Comparison of ENCODE assay signal across 10 mouse cellular contexts in the genomic region with DNA sequence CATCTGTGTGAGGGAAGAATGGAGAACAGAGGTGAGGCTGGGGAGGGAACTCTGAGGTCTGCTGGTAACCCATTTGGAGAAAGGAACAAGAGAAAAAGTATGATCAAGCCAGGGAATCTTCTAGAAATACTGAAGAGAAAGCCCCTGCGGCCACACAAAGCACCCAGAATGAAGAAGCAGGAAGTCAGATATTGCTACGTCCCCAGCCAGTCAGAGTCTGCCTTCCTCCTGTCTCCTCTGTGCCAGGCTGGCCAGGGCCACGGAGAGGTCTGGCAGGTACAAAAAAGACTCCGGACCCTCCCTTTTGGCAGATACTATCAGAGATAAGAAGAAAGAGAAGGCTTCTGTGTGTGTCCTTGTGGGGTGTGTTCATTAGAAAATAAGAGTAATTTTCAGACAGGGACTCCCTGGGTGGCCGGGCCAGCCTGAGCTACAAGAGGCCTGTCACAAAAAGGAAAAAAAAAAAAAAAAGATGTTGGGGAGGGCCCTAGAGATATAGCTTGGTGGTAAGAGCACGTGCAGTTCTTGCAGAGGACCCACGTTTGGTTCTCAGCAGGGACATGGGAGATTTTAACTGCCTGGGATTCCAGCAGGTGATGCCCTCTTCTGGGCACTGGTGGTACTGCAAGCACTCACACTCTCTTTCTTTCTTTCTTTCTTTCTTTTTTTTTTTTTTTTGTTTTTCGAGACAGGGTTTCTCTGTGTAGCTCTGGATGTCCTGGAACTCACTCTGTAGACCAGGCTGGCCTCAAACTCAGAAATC. TPM values are rescaled to one million over a fixed set of nuclear protein-coding genes. Genes with fewer than 3 reads are reported as not detected.
DNase-seq lines count a peak whose midpoint lies in the region; ATAC-seq and TF ChIP-seq lines count a peak whose summit lies in the region.
"Had no signal": no experiment of that assay in that cellular context is flagged by ENCODE, and none has a peak within 500 bp of the region (broad histone marks: within the 10 kb centered on the region; RNA-seq: fewer than 3 reads in every experiment).

No protein-coding gene starts in this region.

- no peaks in the 10 kb centered on the region for H3K27me3 ChIP-seq in heart, embryonic 16.5 days (ENCODE audit: control insufficient read depth, insufficient read depth, low read length)
- no peaks in the 10 kb centered on the region for H3K27me3 ChIP-seq in heart, embryonic 10.5 days (ENCODE audit: insufficient read depth, poor library complexity, severe bottlenecking)
- no peaks in the 10 kb centered on the region for H3K27me3 ChIP-seq in neural tube, embryonic 11.5 days (ENCODE audit: control insufficient read depth, insufficient read depth, low read length)
- no peaks in the 10 kb centered on the region for H3K27me3 ChIP-seq in forebrain, embryonic 16.5 days (replicated peaks; ENCODE audit: control insufficient read depth, insufficient read depth, low read length)
- H3K27me3 ChIP-seq: limb, embryonic 15.5 days had no signal

- in situ Hi-C loops in ES-E14 (cut with MboI; ENCODE audit: low sequenced_read_pairs in 2 of 2, unreplicated experiment in 2 of 2) = no loop called here

- WGBS in heart, embryonic 16.5 days = 55% methylated on average over 7 of the region's 8 CpGs
- 49% methylated on average over 8 of the region's 8 CpGs for WGBS in heart, embryonic 10.5 days
- 59% methylated on average over 8 of the region's 8 CpGs for WGBS in neural tube, embryonic 11.5 days
- 51% methylated on average over 8 of the region's 8 CpGs for WGBS in forebrain, embryonic 16.5 days

- 0 out of 2 replicates have a peak overlapping the region, but pooled peaks have one; percentile 10 for H3K27ac ChIP-seq in heart, embryonic 16.5 days (ENCODE audit: low read length)
- H3K27ac ChIP-seq in heart, embryonic 10.5 days = no peak overlapping the region; the same call in 1 of the 2 replicates
- no peak overlapping the region for H3K27ac ChIP-seq in ES-E14 (ENCODE audit: insufficient read depth, low read depth, low read length, poor library complexity, severe bottlenecking)
- no peak overlapping the region for H3K27ac ChIP-seq in neural tube, embryonic 11.5 days (ENCODE audit: low read depth, low read length)
- H3K27ac ChIP-seq in forebrain, embryonic 16.5 days (ENCODE audit: low read length) = no peak overlapping the region
- H3K27ac ChIP-seq: limb, embryonic 15.5 days had no signal

- no peak overlapping the region for H3K4me3 ChIP-seq in heart, embryonic 16.5 days (ENCODE audit: low read length)
- no peak overlapping the region for H3K4me3 ChIP-seq in heart, embryonic 10.5 days
- H3K4me3 ChIP-seq in ES-E14 (ENCODE audit: insufficient read depth in 1 of 2, low read depth in 1 of 2, low read length in 2 of 2, poor library complexity in 1 of 2, severe bottlenecking in 1 of 2) = no peak overlapping the region
- H3K4me3 ChIP-seq in neural tube, embryonic 11.5 days (ENCODE audit: low read depth, low read length) = no peak overlapping the region
- no peak overlapping the region for H3K4me3 ChIP-seq in forebrain, embryonic 16.5 days (replicated peaks; ENCODE audit: low read length)
- H3K4me3 ChIP-seq: limb, embryonic 15.5 days had no signal

- no peaks in the 10 kb centered on the region for H3K36me3 ChIP-seq in heart, embryonic 16.5 days (ENCODE audit: control insufficient read depth, insufficient read depth)
- no peaks in the 10 kb centered on the region for H3K36me3 ChIP-seq in heart, embryonic 10.5 days
- H3K36me3 ChIP-seq in ES-E14 (ENCODE audit: control insufficient read depth, insufficient read depth, low read length, poor library complexity, severe bottlenecking) = no peaks in the 10 kb centered on the region
- H3K36me3 ChIP-seq in neural tube, embryonic 11.5 days (ENCODE audit: control insufficient read depth, insufficient read depth, low read length) = no peaks in the 10 kb centered on the region
- H3K36me3 ChIP-seq in forebrain, embryonic 16.5 days (ENCODE audit: control insufficient read depth, insufficient read depth) = no peaks in the 10 kb centered on the region
- H3K36me3 ChIP-seq: limb, embryonic 15.5 days had no signal

- H3K9ac ChIP-seq in heart, embryonic 16.5 days (ENCODE audit: low read length) = no peak overlapping the region
- H3K9ac ChIP-seq in ES-E14 (ENCODE audit: insufficient read depth, low read depth, low read length, poor library complexity, severe bottlenecking) = no peak overlapping the region
- H3K9ac ChIP-seq in neural tube, embryonic 11.5 days (ENCODE audit: low read length) = no peak overlapping the region
- H3K9ac ChIP-seq in forebrain, embryonic 16.5 days (replicated peaks; ENCODE audit: low read depth, low read length) = no peak overlapping the region
- H3K9ac ChIP-seq: limb, embryonic 15.5 days had no signal

- no peak overlapping the region for H3K4me2 ChIP-seq in heart, embryonic 16.5 days (ENCODE audit: low read depth, low read length)
- no peak overlapping the region for H3K4me2 ChIP-seq in neural tube, embryonic 11.5 days (ENCODE audit: low read depth)
- H3K4me2 ChIP-seq in forebrain, embryonic 16.5 days (ENCODE audit: low read length) = no peak overlapping the region
- H3K4me2 ChIP-seq: limb, embryonic 15.5 days had no signal

- H3K9me3 ChIP-seq in heart, embryonic 16.5 days (replicated peaks; ENCODE audit: control insufficient read depth, low read length) = no peaks in the 10 kb centered on the region
- H3K9me3 ChIP-seq in heart, embryonic 10.5 days = no peaks in the 10 kb centered on the region
- H3K9me3 ChIP-seq in ES-E14 (ENCODE audit: control insufficient read depth, insufficient read depth, low read depth, low read length) = no peaks in the 10 kb centered on the region
- H3K9me3 ChIP-seq in neural tube, embryonic 11.5 days (ENCODE audit: control insufficient read depth, low read length) = no peaks in the 10 kb centered on the region
- H3K9me3 ChIP-seq in forebrain, embryonic 16.5 days (ENCODE audit: control insufficient read depth, low read length) = no peaks in the 10 kb centered on the region; the same call in 1 of the 2 replicates
- H3K9me3 ChIP-seq: limb, embryonic 15.5 days had no signal

- no peak for ATAC-seq in heart, embryonic 16.5 days (replicated peaks; ENCODE audit: extremely low read depth, insufficient read depth, low FRiP score)
- no peak for ATAC-seq in neural tube, embryonic 11.5 days (ENCODE audit: insufficient read depth, low FRiP score, low TSS enrichment)
- no peak for ATAC-seq in forebrain, embryonic 16.5 days

- DNase-seq in heart, embryonic 10.5 days (ENCODE audit: low spot score) = no peak
- DNase-seq in 3134 (ENCODE audit: extremely low read depth, insufficient read length, low spot score) (peak; percentile 21), ES-E14 (ENCODE audit: low read depth, low spot score) (peak; percentile 69)
- DNase-seq in embryo, embryonic 9.5 days (ENCODE audit: extremely low spot score) = peak; percentile 45
- DNase-seq in neural tube, embryonic 11.5 days (ENCODE audit: low spot score) = peak; percentile 60
- no peak for DNase-seq in frontal cortex, postnatal 25 days (ENCODE audit: low spot score in 2 of 2)

- H3K4me1 ChIP-seq in heart, embryonic 16.5 days (ENCODE audit: control insufficient read depth, insufficient read depth, low read length) = peaks cover 16% of the 10 kb centered on the region
- peaks cover 14% of the 10 kb centered on the region for H3K4me1 ChIP-seq in heart, embryonic 10.5 days
- H3K4me1 ChIP-seq in ES-E14 (ENCODE audit: control insufficient read depth in 2 of 2, insufficient read depth in 2 of 2, low read length in 2 of 2, poor library complexity in 1 of 2) = peaks cover 0 to 3% of the 10 kb centered on the region in 2 experiments; a peak in 3 of 4 replicates
- H3K4me1 ChIP-seq in neural tube, embryonic 11.5 days (ENCODE audit: control insufficient read depth, insufficient read depth, low read length) = no peaks in the 10 kb centered on the region
- no peaks in the 10 kb centered on the region; the same call in 1 of the 2 replicates for H3K4me1 ChIP-seq in forebrain, embryonic 16.5 days (replicated peaks; ENCODE audit: control insufficient read depth, insufficient read depth, low read length)

TF ChIP-seq in ES-E14, 5 proteins besides CTCF, POLR2A, EP300 and RAD21:
- peak; percentile 86 for TF ChIP-seq ZNF384 (IDR thresholded peaks at IDR 0.05; ENCODE audit: low read depth, low read length)
- no peak for TF ChIP-seq MAFK (IDR thresholded peaks at IDR 0.05; ENCODE audit: insufficient read depth, low read depth, low read length)

RNA-seq across cellular contexts. Expression of gene Ccdc63, which starts 1.8 kb away (rescaled TPM):
- polyA plus RNA-seq in heart, embryonic 16.5 days (2015; fragmentation: Nextera tagmentation; extraction: Ambion mirVana) = 0.12 and 0.56 TPM in 2 replicates
- 0.20 and 0.39 TPM in 2 replicates for polyA plus RNA-seq in heart, embryonic 10.5 days (2016; fragmentation: Nextera tagmentation; extraction: Ambion mirVana)
- total RNA-seq in ES-E14 (2012; rRNA removed) = 1.7 and 2.2 TPM in 2 replicates
- not detected in 2 replicates for polyA plus RNA-seq in neural tube, embryonic 11.5 days (2014; fragmentation: Nextera tagmentation; extraction: Ambion mirVana)
- polyA plus RNA-seq in forebrain, embryonic 16.5 days (2015; fragmentation: Nextera tagmentation; extraction: Ambion mirVana) = not detected in 2 replicates
- polyA plus RNA-seq: stomach, embryonic 16.5 days had no signal

RNA-seq across cellular contexts. Expression of gene Ppp1cc, which starts 15.7 kb away (rescaled TPM):
- 237 and 248 TPM in 2 replicates for polyA plus RNA-seq in heart, embryonic 16.5 days (2015; fragmentation: Nextera tagmentation; extraction: Ambion mirVana)
- polyA plus RNA-seq in heart, embryonic 10.5 days (2016; fragmentation: Nextera tagmentation; extraction: Ambion mirVana) = 243 and 295 TPM in 2 replicates
- total RNA-seq in ES-E14 (2012; rRNA removed) = 245 and 265 TPM in 2 replicates
- polyA plus RNA-seq in neural tube, embryonic 11.5 days (2014; fragmentation: Nextera tagmentation; extraction: Ambion mirVana) = 325 and 339 TPM in 2 replicates
- polyA plus RNA-seq in forebrain, embryonic 16.5 days (2015; fragmentation: Nextera tagmentation; extraction: Ambion mirVana) = 252 and 264 TPM in 2 replicates

RNA-seq across cellular contexts. Expression of gene Myl2, which starts 41.7 kb away (rescaled TPM):
- polyA plus RNA-seq in heart, embryonic 16.5 days (2015; fragmentation: Nextera tagmentation; extraction: Ambion mirVana) = 7,978 and 9,755 TPM in 2 replicates
- 3,021 and 6,084 TPM in 2 replicates for polyA plus RNA-seq in heart, embryonic 10.5 days (2016; fragmentation: Nextera tagmentation; extraction: Ambion mirVana)
- 0.89 TPM in 1 of 2 replicates, not detected in the other for total RNA-seq in ES-E14 (2012; rRNA removed)
- 9.2 and 13.7 TPM in 2 replicates for polyA plus RNA-seq in neural tube, embryonic 11.5 days (2014; fragmentation: Nextera tagmentation; extraction: Ambion mirVana)
- 0.44 and 1.0 TPM in 2 replicates for polyA plus RNA-seq in forebrain, embryonic 16.5 days (2015; fragmentation: Nextera tagmentation; extraction: Ambion mirVana)

Comparison
In these comparisons a context has a peak if more than half of its experiments do, and no peak if none do; other contexts are left out.
1. DNase-seq: peak in 3134 (single experiment), ES-E14 (single experiment), embryo, embryonic 9.5 days (single experiment) and neural tube, embryonic 11.5 days (single experiment); none in heart, embryonic 10.5 days (single experiment) and frontal cortex, postnatal 25 days (0 of 2).
2. RNA of gene Myl2, which starts 41.7 kb away (polyA plus RNA-seq): 7,978 to 9,755 TPM in heart, embryonic 16.5 days and 3,021 to 6,084 TPM in heart, embryonic 10.5 days; 9.2 to 13.7 TPM in neural tube, embryonic 11.5 days and 0.44 to 1.0 TPM in forebrain, embryonic 16.5 days; every median in the first group is over 100 times any median in the second.